Mouse (Mus musculus): Measurements from ENCODE around the gene Nucb1.
"Not testable (repeated sequence)": the region's sequence is repeated elsewhere in the genome, so short reads cannot be mapped to it uniquely, and the experiment has no call there.

Gene Nucb1

GRCm38 (mm10) chr7:45488293-45489204 is 21.7 kb downstream of the Nucb1 start, which contains the start of gene Dhdh:
TSS of gene Dhdh (minus strand) at chr7:45488805.
- DNase-seq (ENCODE audit: low spot score in 2 of 2) = no peak

DNA sequence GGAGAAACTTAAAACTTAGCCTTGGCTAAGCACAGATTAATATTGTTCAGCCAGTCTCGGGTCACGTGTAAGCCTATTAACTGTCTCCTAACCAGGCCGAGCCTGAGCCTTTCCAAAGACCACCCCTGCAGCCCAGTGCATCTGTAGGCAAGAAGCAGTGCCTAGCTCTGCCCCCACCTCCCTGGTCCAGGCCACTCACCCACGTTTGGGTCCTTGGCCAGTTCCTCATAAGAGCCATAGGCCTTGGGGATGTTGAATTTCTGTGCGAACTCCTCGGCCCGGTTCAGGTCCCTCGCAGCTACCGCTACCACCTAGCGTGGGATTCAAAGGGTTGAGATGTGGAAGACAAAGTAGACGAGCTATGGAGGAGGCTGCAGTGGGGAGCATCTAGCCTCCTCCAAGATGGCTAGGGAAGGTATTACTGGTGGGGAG is 22.3 kb downstream of the Nucb1 start:
- no peak for DNase-seq (ENCODE audit: low spot score in 2 of 2)

GRCm38 (mm10) chr7:45486761-45487415 is 23.3 kb downstream of the Nucb1 start, which contains the start of gene Gm45808:
TSS of gene Gm45808 (minus strand) at chr7:45486811.
- no peak for DNase-seq (ENCODE audit: low spot score in 2 of 2)

- no peak for DNase-seq (ENCODE audit: low spot score in 2 of 2)
Observed at GRCm38 (mm10) chr7:45486158-45486557, 24.0 kb downstream of the Nucb1 start.

- not testable (repeated sequence) for DNase-seq (ENCODE audit: low spot score in 2 of 2)
Observed at GRCm38 (mm10) chr7:45484985-45485384, 25.2 kb downstream of the Nucb1 start.

DNA sequence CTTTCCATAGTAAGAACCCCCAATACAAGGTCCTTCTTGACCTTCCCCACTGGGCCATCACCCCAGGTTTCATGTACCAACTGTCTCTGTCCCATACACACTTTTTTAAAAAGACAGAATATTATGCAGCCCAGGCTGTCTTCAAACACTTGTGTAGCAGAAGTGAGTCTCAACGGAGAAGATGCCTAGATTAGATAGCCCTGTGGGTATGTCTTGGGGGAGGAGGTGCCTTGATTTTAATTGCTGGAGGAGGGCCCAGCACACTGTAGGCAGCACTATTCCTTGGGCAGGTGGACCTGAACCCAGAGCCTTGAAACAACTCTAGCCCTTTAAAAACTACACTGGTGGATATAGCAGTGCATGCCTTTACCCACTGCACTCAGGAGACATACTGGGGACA is 28.0 kb downstream of the Nucb1 start:
- DNase-seq (ENCODE audit: low spot score in 2 of 2) = no peak

DNA sequence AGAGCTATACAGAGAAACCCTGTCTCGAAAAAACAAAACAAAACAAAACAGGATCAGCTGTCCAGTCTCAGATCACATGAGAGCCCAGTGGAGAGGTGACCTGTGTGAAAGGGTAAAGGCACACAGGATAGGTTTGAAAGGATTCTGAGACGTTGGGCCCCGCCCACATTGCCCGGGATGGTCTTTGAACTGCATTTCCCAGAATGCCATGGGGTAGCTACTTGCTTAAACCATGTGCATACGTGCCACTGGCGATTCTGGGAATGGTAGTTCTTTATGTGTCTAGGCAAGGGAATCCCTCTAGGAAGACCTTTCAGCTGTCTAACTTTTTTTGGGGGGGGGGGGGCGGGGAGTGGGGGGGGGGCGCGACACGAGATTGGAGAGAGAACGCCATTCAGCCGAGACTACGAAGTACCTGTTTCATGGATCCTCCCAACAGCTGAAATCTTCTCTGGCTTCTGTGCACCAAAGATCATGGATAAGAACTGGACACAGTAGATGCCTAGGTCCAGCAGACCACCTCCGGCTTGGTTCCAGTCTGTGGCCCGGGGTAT is 28.8 kb downstream of the Nucb1 start, which contains the start of gene Tulp2:
Gene Tulp2 (plus strand): TSS at position 504 of the 554 bp plus-strand sequence.
- DNase-seq (ENCODE audit: low spot score in 2 of 2) = no peak

GRCm38 (mm10) chr7:45480310-45480709 is 29.9 kb downstream of the Nucb1 start:
- DNase-seq (ENCODE audit: low spot score in 2 of 2) = not testable (repeated sequence)

- no peak for DNase-seq (ENCODE audit: low spot score in 2 of 2)
Observed at GRCm38 (mm10) chr7:45478774-45479173, 31.4 kb downstream of the Nucb1 start.

DNA sequence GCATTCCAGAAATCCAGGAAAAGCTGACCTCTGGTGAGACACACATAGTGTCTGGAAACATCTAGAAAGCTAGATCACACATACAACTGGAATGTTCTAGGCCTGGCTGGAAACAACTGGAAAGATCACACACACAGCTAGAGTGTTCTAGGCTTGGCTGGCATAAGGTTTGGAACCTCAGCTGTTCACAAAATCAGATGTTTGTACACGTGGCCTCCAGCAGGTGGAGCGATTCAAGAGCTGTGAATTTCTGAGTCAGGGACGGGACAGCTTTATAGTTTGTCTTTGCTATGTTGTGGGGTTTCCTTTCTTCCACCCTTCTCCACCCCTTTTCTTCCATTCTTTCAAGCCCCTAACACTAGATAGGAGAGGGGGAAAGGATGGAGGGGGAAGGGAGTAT is 33.2 kb downstream of the Nucb1 start:
- no peak for DNase-seq (ENCODE audit: low spot score in 2 of 2)

- DNase-seq (ENCODE audit: low spot score in 2 of 2) = no peak
Observed at GRCm38 (mm10) chr7:45476453-45476852, 33.8 kb downstream of the Nucb1 start.

DNA sequence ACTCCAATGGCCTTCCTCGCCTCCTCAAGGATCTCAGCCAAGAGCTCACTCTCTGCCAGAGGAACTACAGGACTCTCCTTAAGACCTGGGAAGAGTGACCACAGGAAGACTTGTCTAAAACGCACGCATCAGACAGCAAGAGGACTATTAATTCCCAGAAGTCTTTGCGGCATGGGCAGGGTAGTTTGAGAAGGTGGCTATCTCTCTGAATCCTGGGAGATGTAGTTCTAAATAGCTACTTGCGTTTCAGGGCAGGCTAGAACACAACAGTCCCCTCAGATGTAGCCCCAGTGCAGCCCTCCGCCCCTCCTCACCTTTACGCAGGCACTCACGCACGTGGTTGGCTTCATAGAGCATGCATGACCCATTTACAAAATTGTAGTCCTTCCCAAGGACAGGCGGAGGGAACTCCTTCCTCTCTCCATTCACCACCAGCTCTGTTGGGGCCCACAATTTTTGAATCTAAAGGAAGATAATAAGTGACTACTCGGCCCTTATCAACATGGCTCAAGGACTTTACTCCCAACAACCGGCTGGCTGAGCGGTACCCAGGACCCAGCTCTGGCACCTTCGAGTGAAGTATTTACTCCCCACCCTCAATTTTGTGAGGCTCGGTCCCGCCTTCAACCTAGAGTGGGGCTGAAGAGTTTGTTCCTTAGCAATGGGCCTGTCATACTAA is 34.8 kb downstream of the Nucb1 start:
- DNase-seq (ENCODE audit: low spot score in 2 of 2) = no peak

DNA sequence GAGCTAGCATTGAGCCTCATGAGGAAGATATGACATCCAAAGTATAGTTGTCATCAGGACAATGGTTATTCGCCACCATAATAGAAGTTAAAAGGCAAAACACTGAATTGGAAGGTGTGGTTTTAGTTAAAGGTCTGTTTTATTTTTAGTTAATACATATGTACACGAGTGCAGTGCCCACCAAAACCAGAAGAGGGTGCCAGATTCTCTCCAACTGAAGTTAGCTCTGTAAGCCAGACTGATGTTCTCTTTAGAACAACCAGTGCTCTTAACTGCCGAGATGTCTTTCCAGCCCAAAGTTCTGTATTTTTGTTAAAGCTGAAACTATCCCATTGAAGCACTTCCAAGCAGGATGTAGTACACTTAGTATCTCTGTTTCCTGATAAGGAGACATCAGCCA is 39.3 kb downstream of the Nucb1 start:
- peak; percentile 64 to 72 for DNase-seq (ENCODE audit: low spot score in 2 of 2)

GRCm38 (mm10) chr7:45467090-45467670 is 43.0 kb downstream of the Nucb1 start:
- no peak for DNase-seq (ENCODE audit: low spot score in 2 of 2)

- peak; percentile 86 to 93 for DNase-seq (ENCODE audit: low spot score in 2 of 2)
Observed at GRCm38 (mm10) chr7:45466283-45467089, 43.7 kb downstream of the Nucb1 start, which contains the start of gene Bax. TSS of gene Bax (minus strand) at chr7:45466898.

DNA sequence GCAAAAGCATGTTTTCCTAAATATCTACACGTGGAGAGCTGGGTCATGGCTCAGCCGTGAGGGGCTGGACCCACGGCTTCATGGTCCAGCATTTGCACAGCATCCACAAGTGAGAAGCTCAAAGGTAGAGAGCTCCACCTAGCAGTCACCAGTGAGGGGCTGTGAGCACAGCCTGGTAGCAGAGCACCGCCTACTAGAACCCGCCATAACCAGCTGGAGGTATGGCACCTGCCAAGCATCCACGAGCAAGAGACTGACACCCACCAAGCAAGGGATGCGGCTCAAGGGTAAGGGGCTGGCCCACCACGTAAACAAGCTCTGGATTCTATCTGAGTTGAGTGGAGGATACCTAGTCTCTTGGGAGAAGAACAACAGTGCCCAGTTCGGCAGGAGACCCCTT is 44.7 kb downstream of the Nucb1 start:
- DNase-seq (ENCODE audit: low spot score in 2 of 2) = no peak

DNA sequence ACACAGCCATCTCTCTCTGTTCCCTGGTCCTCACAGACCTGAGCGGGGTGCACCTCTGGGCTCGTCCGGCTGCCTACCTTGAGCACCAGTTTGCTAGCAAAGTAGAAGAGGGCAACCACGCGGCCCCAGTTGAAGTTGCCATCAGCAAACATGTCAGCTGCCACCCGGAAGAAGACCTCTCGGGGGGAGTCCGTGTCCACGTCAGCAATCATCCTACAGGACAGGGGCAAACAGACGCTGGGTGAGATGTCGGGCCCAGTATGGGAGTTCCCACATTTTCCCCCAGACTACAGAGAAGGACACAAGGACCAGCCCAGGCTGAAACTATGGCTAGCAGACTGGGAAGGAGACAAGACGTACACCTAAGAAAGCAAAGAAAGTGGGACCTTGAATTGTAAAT is 45.1 kb downstream of the Nucb1 start:
- no peak for DNase-seq (ENCODE audit: low spot score in 2 of 2)

GRCm38 (mm10) chr7:45463987-45464778 is 46.0 kb downstream of the Nucb1 start:
- no peak for DNase-seq (ENCODE audit: low spot score in 2 of 2)

GRCm38 (mm10) chr7:45462868-45463267 is 47.3 kb downstream of the Nucb1 start:
- DNase-seq (ENCODE audit: low spot score in 2 of 2) = not testable (repeated sequence)

- DNase-seq (ENCODE audit: low spot score in 2 of 2) = no peak
Observed at GRCm38 (mm10) chr7:45462325-45462724, 47.9 kb downstream of the Nucb1 start.

Measured in frontal cortex, postnatal 25 days (tissue).